Mouse (Mus musculus): ENCODE data around the gene Nr3c2. TPM values are rescaled to one million over a fixed set of nuclear protein-coding genes. Genes with fewer than 3 reads are reported as not detected.
A peak's percentile ranks its signal among the peaks of the same experiment; 100 is the strongest.

Nr3c2 gene
- polyA plus RNA-seq, 1 experiment from 2014 or later, result 0.90 TPM

GRCm38 (mm10) chr8:77154496-77154895 lies 255.3 kb downstream of the Nr3c2 start:
- 43% methylated on average over 3 of the region's 3 CpGs for WGBS

GRCm38 (mm10) chr8:77169320-77169719 lies 270.1 kb downstream of the Nr3c2 start:
- 94% methylated on average over 6 of the region's 6 CpGs for WGBS

More at GRCm38 (mm10) chr8:77154496-77154895, 255.3 kb downstream of the Nr3c2 start:
- ATAC-seq, result no peak
- no peaks in the 10 kb centered on the region for H3K36me3 ChIP-seq (ENCODE audit: poor library complexity, severe bottlenecking)
- no peak overlapping the region for H3K9ac ChIP-seq
- H3K9me3 ChIP-seq (replicated peaks), result no peaks in the 10 kb centered on the region
- H3K27ac ChIP-seq, result no peak overlapping the region
- no peaks in the 10 kb centered on the region for H3K27me3 ChIP-seq
- H3K4me3 ChIP-seq, result no peak overlapping the region
- H3K4me1 ChIP-seq, result no peaks in the 10 kb centered on the region
- H3K4me2 ChIP-seq, result no peak overlapping the region

GRCm38 (mm10) chr8:77169757-77170438 lies 270.7 kb downstream of the Nr3c2 start:
- H3K36me3 ChIP-seq (ENCODE audit: poor library complexity, severe bottlenecking), result no peaks in the 10 kb centered on the region
- 91% methylated on average over 4 of the region's 4 CpGs for WGBS
- H3K27me3 ChIP-seq, result no peaks in the 10 kb centered on the region
- no peak overlapping the region for H3K9ac ChIP-seq
- no peak for ATAC-seq
- H3K27ac ChIP-seq, result no peak overlapping the region
- no peak overlapping the region for H3K4me3 ChIP-seq
- no peaks in the 10 kb centered on the region for H3K4me1 ChIP-seq
- H3K4me2 ChIP-seq, result no peak overlapping the region
- H3K9me3 ChIP-seq (replicated peaks), result no peaks in the 10 kb centered on the region

More at GRCm38 (mm10) chr8:77169320-77169719, 270.1 kb downstream of the Nr3c2 start:
- Histone ChIP-seq H3K4me1 (no peaks in the 10 kb centered on the region), H3K27ac (no peak overlapping the region), H3K4me3 (no peak overlapping the region), H3K36me3 (ENCODE audit: poor library complexity, severe bottlenecking) (no peaks in the 10 kb centered on the region), H3K9ac (no peak overlapping the region), H3K9me3 (replicated peaks) (no peaks in the 10 kb centered on the region), H3K27me3 (no peaks in the 10 kb centered on the region), H3K4me2 (no peak overlapping the region)
- no peak for ATAC-seq

- Histone ChIP-seq H3K27ac (no peak overlapping the region), H3K36me3 (ENCODE audit: poor library complexity, severe bottlenecking) (no peaks in the 10 kb centered on the region), H3K4me2 (no peak overlapping the region), H3K4me3 (no peak overlapping the region), H3K27me3 (no peaks in the 10 kb centered on the region), H3K9me3 (replicated peaks) (no peaks in the 10 kb centered on the region), H3K4me1 (no peaks in the 10 kb centered on the region), H3K9ac (no peak overlapping the region)
- WGBS, result 94% methylated on average over 4 of the region's 4 CpGs
- ATAC-seq, result no peak
Observed at GRCm38 (mm10) chr8:77170439-77170759, 271.2 kb downstream of the Nr3c2 start.

- ATAC-seq, result no peak
- Histone ChIP-seq H3K36me3 (ENCODE audit: poor library complexity, severe bottlenecking) (no peaks in the 10 kb centered on the region), H3K4me3 (no peak overlapping the region), H3K4me1 (no peaks in the 10 kb centered on the region), H3K4me2 (no peak overlapping the region), H3K27me3 (no peaks in the 10 kb centered on the region), H3K9ac (no peak overlapping the region), H3K9me3 (replicated peaks) (no peaks in the 10 kb centered on the region), H3K27ac (no peak overlapping the region)
- 80% methylated on average over 12 of the region's 12 CpGs for WGBS
Observed at GRCm38 (mm10) chr8:77173075-77173657, 273.9 kb downstream of the Nr3c2 start.

- no peaks in the 10 kb centered on the region for H3K36me3 ChIP-seq (ENCODE audit: poor library complexity, severe bottlenecking)
- no peaks in the 10 kb centered on the region for H3K9me3 ChIP-seq (replicated peaks)
- no peak overlapping the region for H3K27ac ChIP-seq
- H3K4me3 ChIP-seq, result no peak overlapping the region
- no peaks in the 10 kb centered on the region for H3K27me3 ChIP-seq
- no peak overlapping the region for H3K9ac ChIP-seq
- no peak for ATAC-seq
- H3K4me2 ChIP-seq, result no peak overlapping the region
- H3K4me1 ChIP-seq, result no peaks in the 10 kb centered on the region
- WGBS, result 55% methylated on average over 3 of the region's 3 CpGs
Observed at GRCm38 (mm10) chr8:77173736-77174135, 274.5 kb downstream of the Nr3c2 start.

GRCm38 (mm10) chr8:77175471-77175870 lies 276.2 kb downstream of the Nr3c2 start:
- H3K9ac ChIP-seq, result no peak overlapping the region
- H3K27ac ChIP-seq, result no peak overlapping the region
- no peak overlapping the region for H3K4me3 ChIP-seq
- H3K36me3 ChIP-seq (ENCODE audit: poor library complexity, severe bottlenecking), result no peaks in the 10 kb centered on the region
- no peaks in the 10 kb centered on the region for H3K9me3 ChIP-seq (replicated peaks)
- H3K4me1 ChIP-seq, result no peaks in the 10 kb centered on the region
- no peak overlapping the region for H3K4me2 ChIP-seq
- H3K27me3 ChIP-seq, result no peaks in the 10 kb centered on the region
- no peak for ATAC-seq
- WGBS, result 87% methylated on average over 4 of the region's 4 CpGs

- H3K9me3 ChIP-seq (replicated peaks), result no peaks in the 10 kb centered on the region
- H3K4me2 ChIP-seq, result no peak overlapping the region
- H3K9ac ChIP-seq, result no peak overlapping the region
- 82% methylated on average over 4 of the region's 4 CpGs for WGBS
- ATAC-seq, result no peak
- H3K27me3 ChIP-seq, result no peaks in the 10 kb centered on the region
- no peaks in the 10 kb centered on the region for H3K36me3 ChIP-seq (ENCODE audit: poor library complexity, severe bottlenecking)
- no peak overlapping the region for H3K4me3 ChIP-seq
- no peak overlapping the region for H3K27ac ChIP-seq
- H3K4me1 ChIP-seq, result no peaks in the 10 kb centered on the region
Observed at GRCm38 (mm10) chr8:77176343-77176742, 277.1 kb downstream of the Nr3c2 start.

GRCm38 (mm10) chr8:77185816-77186215 lies 286.6 kb downstream of the Nr3c2 start:
- H3K4me2 ChIP-seq, result no peak overlapping the region
- no peak overlapping the region for H3K4me3 ChIP-seq
- 96% methylated on average over 28 of the region's 28 CpGs for WGBS
- H3K36me3 ChIP-seq (ENCODE audit: poor library complexity, severe bottlenecking), result no peaks in the 10 kb centered on the region
- no peak overlapping the region for H3K9ac ChIP-seq
- no peaks in the 10 kb centered on the region for H3K9me3 ChIP-seq (replicated peaks)
- no peak overlapping the region for H3K27ac ChIP-seq
- no peaks in the 10 kb centered on the region for H3K27me3 ChIP-seq
- ATAC-seq, result no peak
- peaks cover 18% of the 10 kb centered on the region for H3K4me1 ChIP-seq

- Histone ChIP-seq H3K4me2 (no peak overlapping the region), H3K27ac (no peak overlapping the region), H3K9me3 (replicated peaks) (no peaks in the 10 kb centered on the region), H3K36me3 (ENCODE audit: poor library complexity, severe bottlenecking) (no peaks in the 10 kb centered on the region), H3K27me3 (no peaks in the 10 kb centered on the region), H3K9ac (no peak overlapping the region), H3K4me1 (peaks cover 18% of the 10 kb centered on the region), H3K4me3 (no peak overlapping the region)
- WGBS, result 72% methylated on average over 9 of the region's 9 CpGs
- ATAC-seq, result peak; percentile 46
Observed at GRCm38 (mm10) chr8:77186914-77187536, 287.8 kb downstream of the Nr3c2 start.

GRCm38 (mm10) chr8:77187748-77188147 lies 288.5 kb downstream of the Nr3c2 start:
- Histone ChIP-seq H3K4me3 (no peak overlapping the region), H3K27ac (no peak overlapping the region), H3K9me3 (replicated peaks) (no peaks in the 10 kb centered on the region), H3K36me3 (ENCODE audit: poor library complexity, severe bottlenecking) (no peaks in the 10 kb centered on the region), H3K4me2 (no peak overlapping the region), H3K27me3 (no peaks in the 10 kb centered on the region), H3K4me1 (peaks cover 18% of the 10 kb centered on the region), H3K9ac (no peak overlapping the region)
- ATAC-seq, result 0 out of 2 replicates have a peak, but pooled peaks have one; percentile 37
- 65% methylated on average over 9 of the region's 9 CpGs for WGBS

GRCm38 (mm10) chr8:77188298-77188697 lies 289.1 kb downstream of the Nr3c2 start:
- no peak overlapping the region for H3K4me3 ChIP-seq
- no peak overlapping the region for H3K4me2 ChIP-seq
- no peak; the same call in 1 of the 2 replicates for ATAC-seq
- no peaks in the 10 kb centered on the region for H3K36me3 ChIP-seq (ENCODE audit: poor library complexity, severe bottlenecking)
- WGBS, result 75% methylated on average over 4 of the region's 4 CpGs
- no peaks in the 10 kb centered on the region for H3K9me3 ChIP-seq (replicated peaks)
- peaks cover 18% of the 10 kb centered on the region for H3K4me1 ChIP-seq
- H3K27me3 ChIP-seq, result no peaks in the 10 kb centered on the region
- no peak overlapping the region for H3K9ac ChIP-seq
- no peak overlapping the region for H3K27ac ChIP-seq
